Mouse (Mus musculus): ENCODE data around the gene Ift81.

The Ift81 gene

DNA sequence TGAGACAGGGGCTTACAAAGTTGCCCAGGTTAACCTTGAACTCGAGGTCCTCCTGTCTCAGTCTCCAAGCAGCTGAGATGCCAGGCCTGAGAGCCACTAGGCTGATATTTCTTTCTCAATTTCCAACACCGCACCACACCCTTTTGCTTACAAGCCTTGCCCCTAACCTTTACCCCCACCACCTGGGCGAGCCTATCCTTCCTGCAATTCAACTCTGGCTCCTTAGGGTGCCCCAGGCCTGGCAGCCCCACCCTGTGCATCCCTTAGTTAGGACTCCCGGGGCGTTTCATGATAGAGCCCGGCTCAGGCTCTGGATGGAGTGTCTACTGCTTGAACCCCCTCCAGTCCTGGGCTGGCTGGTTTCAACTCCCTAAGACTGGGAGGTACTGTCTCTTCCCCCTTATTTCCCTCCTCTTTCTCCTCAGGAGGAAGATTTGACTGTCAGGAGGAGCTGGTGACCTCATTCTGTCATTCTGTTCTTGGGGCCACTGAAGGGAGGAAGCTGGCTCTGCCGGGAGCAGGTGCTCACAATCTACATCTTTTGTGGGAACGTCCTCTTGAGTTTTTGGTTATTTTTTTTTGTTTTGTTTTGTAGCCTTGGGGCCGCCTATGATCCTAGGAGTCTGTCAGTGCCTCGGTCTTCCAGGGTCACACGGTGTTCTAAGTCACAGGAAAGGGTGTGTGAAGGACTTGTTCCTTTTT, 98.1 kb downstream of the Ift81 start:
- no peak for DNase-seq (ENCODE audit: low spot score in 2 of 2)

DNA sequence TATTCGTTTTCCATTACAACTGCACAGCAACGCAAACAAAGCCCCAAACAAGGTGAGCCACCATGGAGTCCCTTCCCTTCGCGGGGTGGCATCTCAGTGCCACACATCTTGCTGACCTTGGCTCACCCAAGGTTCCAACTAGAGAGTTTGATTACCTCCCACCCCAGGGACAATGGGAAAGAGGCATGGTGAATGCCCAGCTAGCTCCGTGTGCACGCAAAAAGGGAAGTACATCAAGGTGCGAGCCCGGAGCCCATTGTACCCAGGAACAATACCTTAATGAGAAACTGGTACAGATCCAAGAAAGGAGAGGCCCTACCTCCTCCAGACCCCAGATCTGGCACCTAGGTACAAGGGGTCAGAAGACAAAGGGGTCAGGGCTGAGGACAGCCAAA, 100.2 kb downstream of the Ift81 start:
- no peak for DNase-seq (ENCODE audit: low spot score in 2 of 2)

DNA sequence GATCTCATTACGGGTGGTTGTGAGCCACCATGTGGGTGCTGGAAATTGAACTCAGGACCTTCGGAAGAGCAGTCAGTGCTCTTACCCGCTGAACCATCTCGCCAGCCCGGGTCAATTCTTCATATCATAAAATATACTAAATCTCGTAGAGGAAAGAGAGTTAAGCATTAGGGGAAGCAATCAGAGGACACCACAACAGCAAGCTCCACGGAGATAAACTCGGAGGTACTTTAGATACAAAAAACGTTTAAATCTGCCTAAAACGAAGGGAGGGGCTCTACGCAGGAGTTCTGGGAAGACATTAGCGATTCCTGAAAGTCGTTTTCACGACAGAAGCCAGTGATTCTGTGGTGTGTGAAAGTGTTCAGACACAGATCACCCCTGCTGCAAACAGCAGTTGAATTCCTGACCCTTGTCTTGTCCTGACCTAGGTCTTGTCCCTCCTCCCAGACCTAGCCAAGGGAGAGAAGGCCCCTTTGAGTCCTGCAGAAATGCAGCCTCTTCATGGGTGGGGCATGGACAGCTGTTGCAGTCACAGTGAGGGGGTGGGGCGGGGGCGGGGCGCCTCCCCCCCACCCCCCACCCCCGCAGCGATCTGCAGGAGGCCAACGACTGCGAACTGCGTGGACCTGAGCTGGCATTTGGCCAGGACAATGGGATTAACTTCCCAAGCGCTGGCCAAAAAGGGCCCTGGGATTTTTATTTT, 100.7 kb downstream of the Ift81 start:
- no peak for DNase-seq (ENCODE audit: low spot score in 2 of 2)

DNA sequence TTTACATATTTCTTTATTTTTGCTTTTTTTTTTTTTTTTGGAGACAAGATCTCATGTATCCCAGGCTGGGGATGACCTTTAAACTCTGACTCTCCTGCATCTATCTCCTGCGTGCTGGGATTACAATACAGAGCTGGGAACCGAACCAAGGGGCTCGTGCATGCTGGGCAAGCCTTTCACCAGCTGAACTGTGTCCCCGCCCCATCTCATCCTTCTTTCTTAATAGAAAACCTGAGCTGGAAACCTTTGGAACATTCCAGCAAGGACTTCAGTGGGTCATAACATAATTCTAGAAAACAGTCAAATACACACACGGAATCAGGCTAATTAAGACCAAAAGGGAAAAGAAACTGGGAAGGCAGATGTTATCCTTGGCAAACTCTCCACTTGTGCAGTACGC, 102.3 kb downstream of the Ift81 start:
- DNase-seq (ENCODE audit: low spot score in 2 of 2): no peak

DNA sequence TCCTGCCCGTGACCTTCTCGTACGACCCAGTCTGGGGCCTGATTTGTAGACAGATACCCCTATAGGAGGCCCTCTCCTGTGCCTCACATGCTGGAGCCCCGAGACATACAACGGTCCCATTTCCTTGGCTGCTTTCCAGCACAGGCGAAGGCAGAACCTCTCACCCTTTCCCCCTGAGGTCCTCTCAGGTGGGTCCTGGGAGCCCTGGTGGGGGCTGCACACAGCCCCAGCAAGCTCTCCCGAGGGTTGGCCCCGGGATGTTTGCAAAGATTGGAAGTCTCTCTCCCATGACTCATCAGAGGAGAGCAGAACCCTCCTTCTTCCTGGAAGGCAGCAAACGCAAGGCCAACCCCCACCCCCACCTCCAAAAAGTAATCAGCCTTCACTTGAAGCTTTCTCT, 102.9 kb downstream of the Ift81 start:
- DNase-seq (ENCODE audit: low spot score in 2 of 2): no peak

DNA sequence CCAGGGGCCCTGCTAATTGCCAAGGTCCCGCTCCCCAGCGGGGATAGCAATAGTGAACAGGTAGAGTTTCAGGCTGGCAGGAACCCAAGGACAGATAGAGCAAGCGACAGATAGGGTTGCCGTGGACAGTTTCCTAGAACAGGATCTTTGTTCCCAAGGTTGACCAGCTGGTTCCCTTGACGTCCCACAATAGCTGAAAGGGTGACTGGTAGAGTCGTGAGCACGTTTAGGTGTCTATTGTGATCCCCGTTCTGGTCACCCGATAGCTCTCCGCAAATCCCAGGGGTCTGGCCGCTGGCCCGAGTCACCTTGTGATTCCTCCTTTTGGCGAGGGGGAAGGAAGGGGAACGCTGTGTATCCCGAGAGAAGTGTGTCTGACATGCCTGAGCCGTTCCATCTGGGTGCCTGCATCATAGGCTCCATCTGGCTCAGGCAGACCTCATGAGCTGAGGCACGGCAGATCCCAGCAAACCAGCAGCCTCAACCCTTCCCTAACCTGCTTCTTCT, 103.6 kb downstream of the Ift81 start:
- no peak for DNase-seq (ENCODE audit: low spot score in 2 of 2)

DNA sequence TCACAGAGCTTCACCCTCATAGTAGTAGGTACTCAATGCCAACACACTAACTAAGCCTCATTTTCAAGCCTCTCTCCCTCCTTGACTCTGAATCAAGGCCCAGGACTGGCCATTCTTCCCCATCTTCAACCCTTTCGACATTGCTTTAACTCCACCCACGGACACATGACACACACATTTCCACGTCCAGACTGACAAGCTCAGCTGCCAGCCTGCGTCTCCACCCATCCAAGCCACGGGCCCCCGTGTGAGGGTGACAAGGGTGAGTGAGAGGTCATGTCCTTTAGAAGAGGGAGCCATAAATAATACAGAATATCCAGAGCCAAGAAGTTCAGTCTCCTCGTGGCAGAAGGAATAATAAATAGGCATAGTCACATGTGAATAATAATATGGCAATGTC, 104.7 kb downstream of the Ift81 start:
- DNase-seq (ENCODE audit: low spot score in 2 of 2): no peak

DNA sequence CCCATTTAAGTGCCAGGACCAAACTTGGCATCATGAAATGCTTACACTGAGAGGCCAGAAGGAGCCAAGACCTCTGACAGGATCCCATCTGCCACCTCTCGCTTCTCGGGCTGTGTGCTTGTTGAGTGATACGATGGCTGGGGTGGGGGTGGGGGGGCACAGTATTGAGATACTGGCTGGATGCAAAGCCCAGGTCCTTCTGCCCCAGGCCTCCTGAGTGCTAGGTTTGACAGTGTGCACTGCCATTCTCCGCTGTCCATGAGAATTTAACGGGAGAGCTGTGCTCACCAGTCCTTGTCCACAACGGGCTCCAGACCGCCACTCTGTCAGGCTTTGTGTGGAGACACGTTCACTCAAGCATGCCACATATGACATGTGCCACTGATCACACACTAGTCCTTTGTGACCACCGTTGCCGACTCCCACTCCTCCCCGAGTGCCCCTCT, 105.4 kb downstream of the Ift81 start:
- no peak for DNase-seq (ENCODE audit: low spot score in 2 of 2)

DNA sequence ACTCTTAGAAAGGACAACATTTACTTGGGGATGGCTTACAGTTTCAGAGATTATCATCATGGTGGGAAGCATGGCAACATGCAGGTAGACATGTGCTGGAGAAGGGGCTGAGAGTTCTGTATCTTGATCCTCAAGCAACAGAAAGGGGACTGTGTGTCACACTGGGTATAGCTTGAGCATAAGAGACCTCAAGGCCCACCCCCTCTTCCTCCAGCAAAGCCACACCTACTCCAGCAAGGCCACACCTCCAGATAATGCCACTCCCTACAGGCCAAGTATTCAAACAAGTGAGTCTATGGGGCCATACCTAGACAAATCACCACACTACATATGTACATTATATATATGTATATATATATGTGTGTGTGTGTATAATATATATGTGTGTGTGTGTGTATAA, 106.9 kb downstream of the Ift81 start:
- no peak for DNase-seq (ENCODE audit: low spot score in 2 of 2)

DNA sequence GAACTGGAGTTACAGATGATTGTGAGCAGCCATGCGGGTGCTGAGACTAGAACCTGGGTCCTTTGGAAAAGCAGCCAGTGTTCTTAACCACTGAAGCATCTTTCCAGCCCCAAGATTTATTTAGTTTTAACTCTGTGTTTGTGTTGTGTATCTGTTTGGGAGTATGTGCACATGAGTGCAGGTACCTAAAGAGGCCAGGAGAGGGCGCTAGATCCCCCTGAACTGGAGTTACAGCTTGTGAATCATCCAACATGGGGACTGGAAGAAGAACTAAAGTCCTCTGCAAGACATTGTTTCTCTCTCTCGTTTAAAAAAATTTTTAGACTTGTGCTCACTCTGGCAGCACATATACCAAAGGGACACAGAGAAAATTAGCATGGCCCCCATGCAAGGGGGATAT, 107.9 kb downstream of the Ift81 start:
- DNase-seq (ENCODE audit: low spot score in 2 of 2): no peak

DNA sequence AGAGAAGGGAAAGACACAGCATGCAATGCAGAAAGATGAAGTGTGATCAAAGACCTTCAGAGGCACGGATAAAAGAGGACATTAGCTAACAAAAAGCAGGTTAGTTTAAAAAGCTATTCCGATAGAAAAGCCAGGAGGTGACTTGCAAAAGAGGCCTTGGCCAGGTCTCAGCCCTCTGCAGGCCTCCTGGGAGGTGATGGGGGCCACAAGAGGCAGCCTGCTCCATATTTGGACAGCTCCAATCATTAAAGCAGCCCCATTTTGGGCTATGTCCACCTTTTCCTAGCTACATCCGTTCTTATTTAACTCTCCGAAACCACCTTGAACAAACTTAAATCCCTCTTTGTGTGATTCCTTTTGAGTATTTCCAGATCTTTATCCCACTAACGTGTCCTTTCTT, 108.8 kb downstream of the Ift81 start:
- DNase-seq (ENCODE audit: low spot score in 2 of 2): no peak

DNA sequence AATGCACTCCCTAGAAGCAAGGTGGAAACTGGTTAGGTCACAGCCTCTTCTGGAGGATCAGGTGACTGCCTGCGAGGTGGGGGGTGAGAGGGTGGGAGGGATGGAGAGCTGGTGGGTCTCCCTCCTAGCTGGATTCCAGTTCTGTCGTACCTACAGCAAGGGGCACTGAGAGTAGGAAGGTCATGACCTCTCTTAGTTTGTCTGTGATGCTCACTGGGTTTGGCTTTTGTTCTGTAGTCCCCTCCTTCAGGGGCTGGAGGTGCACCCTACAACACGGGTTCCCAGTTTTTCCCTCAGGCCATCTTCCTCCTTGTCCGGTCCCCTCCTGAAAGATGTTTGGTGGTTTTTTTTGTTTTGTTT, 110.6 kb downstream of the Ift81 start:
- DNase-seq (ENCODE audit: low spot score in 2 of 2): no peak

DNA sequence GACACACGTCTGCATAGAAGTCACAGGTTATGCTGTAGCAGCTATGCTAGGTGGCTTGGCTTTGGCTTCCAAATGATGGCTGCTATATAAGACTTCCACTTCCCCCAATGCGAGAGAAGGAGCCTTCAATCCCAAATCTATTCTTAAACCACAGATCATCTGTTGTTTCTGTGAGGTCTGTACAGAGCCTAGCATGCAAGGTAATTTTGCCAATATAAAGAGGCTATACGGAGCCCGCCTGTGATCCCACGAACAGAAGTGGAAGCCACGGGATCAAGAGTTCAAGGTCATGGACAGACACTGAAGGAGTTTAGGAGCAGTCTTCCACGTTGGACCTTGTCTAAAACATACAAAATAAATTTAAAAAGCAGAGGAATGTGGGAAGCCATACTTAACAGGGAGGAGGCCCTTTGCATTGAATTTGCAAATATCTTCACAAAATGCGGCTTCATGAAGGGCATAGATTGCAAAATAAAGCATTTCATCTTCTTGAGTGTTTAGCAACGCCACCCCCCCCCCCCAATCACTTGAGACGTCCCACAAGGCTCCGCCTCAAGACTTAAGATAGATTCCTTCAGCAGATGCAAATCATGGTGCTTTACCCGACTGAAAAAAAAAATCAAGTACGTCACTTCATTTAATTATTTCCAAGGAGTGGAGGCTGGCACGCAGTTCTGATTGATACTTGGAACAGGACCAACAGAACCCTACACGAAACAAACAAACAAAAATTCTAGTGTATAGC, 111.1 kb downstream of the Ift81 start:
- DNase-seq (ENCODE audit: low spot score in 2 of 2): no peak

DNA sequence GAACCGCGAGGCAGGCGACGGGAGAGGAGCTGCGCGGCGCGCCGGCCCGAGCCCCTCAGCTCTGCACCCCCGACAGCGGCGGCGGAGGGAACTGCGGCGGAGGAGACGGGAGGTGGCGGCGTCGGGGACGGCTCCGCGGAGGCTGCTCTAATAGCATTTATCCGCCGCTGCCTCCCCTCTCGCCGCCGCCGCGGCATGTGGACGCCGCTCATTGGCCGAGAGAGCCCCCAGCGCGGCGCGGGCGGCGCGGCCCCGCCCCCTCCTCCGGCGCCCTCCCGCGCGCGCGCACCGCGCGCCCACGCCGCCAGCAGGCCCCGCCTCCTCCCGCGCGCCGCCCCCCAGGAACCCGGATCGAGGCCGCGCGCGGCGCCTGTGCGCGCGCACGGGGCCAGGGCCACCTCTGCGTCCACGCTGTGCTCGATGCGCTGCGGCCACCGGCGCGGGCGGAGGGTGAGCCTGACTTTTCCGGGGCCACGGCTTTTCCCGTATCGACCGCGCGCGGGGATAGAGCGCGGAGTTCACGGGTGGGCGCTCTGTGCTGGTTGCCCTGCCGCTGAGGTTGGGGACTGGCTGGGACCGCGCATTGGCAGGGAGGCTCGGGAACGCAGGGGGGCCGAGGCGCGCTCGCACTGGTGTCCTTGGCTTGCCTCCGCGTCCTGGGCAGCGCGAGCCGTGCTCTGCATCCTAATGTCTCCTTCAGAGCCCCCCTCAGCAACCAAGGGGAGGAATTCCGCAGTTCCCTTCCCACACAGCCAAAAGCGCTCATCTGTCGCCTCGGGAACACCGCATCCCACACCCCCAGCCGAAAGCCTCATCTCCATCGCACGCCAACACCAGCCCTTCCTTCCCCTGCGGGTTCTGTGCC, 112.0 kb downstream of the Ift81 start, which contains the start of gene Atp2a2:
Atp2a2 (minus strand) TSS at position 149 of the 865 bp plus-strand sequence.
- peak; percentile 89 to 90 for DNase-seq (ENCODE audit: low spot score in 2 of 2)

DNA sequence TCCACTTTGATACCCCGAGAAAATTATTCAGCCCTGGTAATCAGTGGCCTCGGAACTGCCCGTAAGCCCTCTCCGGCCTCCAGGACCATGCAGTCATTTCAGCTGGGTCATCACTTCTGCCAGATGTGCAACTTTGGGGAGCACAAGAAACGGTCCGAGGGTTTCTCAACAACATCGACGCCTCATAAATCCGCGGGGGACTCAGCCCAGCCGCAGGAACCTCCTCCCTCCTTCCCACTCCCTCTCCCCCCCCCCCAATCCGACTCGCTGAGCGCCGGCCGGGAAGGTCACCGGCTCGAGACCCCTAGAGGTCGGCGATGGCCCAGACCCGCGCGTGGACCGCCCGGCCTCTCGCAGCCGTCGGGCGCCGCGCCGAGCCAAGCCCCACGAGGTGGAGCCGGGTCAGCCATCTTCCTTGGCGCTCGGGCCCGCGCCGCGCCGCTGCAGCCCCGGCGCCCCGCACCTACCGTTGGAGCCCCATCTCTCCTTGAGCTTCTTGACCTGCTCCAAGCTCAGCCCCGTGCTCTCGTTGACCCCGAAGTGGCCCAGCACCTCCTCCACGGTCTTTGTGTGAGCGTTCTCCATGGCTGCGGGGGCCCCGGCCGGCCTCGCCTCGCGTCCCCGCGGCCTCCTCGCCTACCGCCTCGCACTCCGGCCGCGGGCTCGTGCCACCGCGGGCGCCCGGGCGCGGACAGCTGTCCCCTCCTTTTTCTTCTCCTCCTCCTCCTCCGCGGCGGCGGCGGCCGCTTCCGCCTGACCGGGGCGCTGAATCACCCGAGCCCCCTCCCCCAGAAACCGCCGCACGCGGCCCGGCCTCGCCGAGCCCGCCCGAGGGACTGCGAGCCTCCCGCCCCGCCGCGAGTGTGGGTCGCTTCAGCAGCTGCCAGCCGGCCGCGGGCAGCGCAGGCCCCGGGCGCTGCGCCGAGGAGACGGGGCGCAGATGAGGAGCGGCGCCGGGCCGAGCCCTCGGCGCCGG, 112.9 kb downstream of the Ift81 start:
- peak in 1 of 2 experiments; percentile 40 for DNase-seq (ENCODE audit: low spot score in 2 of 2)

DNA sequence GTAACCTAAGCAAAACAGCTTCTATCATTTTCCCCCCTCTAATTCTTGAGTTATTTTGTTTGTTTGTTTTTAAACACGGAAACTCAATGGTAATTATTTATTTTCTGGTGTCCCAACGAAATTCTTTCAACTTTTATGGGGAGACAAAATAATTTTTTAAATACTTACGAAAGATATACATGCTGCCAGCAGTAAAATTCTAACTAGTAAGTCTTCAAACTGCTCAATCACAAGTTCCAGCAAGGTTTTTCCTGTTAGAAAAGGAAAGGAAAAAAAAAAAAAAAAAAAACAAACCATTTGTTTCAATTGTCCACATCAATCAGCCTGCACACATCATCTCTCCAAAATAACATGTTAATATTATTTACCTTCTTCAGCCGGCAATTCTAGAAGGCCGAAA, 113.8 kb downstream of the Ift81 start:
- DNase-seq (ENCODE audit: low spot score in 2 of 2): no peak

All from frontal cortex, postnatal 36 days (tissue).